Mouse (Mus musculus) ES-Bruce4 (cell line): ENCODE results near the gene Wdfy3.

Source experiments
- CTCF ChIP-seq: IDR thresholded peaks from one replicate; pipeline ENCODE4 v1.8.1; 2011; ENCODE audit warnings: low read depth, low read length
- EP300 ChIP-seq: IDR thresholded peaks from 2 replicates; pipeline ENCODE4 v1.6.1; 2011; ENCODE audit warnings: low read depth, low read length; ENCODE audit not compliant: insufficient read depth

- TF ChIP-seq CTCF = no peak
- TF ChIP-seq EP300 = no peak
Observed at GRCm38 (mm10) chr5:101979594-101979993, 90.1 kb downstream of the Wdfy3 start.
